Mouse (Mus musculus): ENCODE measurements at regions not wholly inside any gene's neighbourhood (a gene's known extent, or its start where the extent isn't known, plus 50 kb on each side); places are given as distances from the start of the nearest gene placed in this dataset.

DNA sequence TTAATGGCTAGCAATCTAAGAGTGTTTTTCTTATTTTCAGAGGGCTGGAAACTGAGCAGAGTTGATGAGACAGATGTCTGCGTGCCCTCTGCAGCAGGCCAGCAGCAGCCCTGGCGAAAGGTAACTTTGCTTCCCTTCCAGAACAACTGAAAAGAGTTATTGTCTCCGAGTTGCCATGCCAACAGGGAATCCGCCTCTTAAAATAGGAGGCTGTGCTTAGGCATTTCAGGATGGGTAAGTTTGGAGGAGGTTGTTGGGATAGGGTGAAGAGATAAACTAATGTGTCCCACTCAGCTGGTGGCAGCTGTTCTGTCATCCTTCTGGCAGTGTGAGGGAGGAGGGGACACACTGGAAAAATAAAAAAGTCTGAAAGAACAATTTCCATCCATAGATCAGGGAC is 100.6 kb upstream of the Sertad2 start:
- Histone ChIP-seq H3K4me1 (replicated peaks) (peaks cover 12% of the 10 kb centered on the region), H3K9me3 (no peaks in the 10 kb centered on the region), H3K4me3 (no peak overlapping the region), H3K36me3 (no peaks in the 10 kb centered on the region), H3K27ac (replicated peaks) (no peak overlapping the region), H3K9ac (no peak overlapping the region), H3K27me3 (no peaks in the 10 kb centered on the region), H3K4me2 (no peak overlapping the region)
- no peak for ATAC-seq (ENCODE audit: low FRiP score, low read depth)
- 22% methylated on average over 4 of the region's 4 CpGs for WGBS

DNA sequence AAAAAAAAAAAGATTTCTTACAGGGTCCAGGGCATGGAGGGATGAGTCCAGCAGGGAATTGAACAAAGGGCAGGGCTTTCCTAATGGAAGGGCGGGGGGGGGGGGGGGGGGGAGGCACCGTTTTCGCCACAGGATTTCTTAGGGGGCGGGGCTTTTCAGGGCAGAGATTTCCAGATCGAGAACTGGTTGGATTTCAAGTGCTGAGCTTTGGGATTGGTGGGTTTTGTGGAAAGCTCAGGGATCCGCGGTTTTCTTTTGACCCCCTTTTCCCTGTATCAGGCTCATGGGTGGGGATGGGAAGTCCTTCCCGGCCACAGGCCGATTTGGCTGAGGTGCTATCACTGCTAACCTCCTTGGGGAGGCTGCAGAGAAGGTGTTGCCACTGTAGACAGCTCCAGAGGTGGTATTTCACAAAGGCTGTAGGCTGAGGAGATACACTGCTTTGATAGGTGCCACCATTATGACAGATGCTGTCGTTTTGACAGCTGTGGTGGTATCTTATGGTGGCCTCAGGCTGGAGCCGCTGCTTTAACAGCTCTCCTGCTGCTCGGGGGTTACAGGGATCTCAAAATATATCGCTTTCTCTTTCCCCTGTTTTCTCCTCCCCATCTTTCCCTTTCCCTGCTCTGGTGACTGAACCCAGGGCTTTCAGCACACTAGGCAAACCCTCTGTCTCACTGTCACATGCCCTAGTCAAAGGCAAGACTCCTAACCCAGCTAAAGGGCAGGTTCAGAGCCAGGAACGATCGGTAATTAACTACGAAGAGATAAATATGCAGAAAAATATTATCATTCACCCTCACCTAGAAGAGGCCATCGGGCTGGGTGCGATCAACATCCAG is 97.8 kb upstream of the Sertad2 start:
- Histone ChIP-seq H3K9ac (peak overlapping the region; percentile 32; the same call in 1 of the 2 replicates), H3K27ac (replicated peaks) (no peak overlapping the region), H3K27me3 (no peaks in the 10 kb centered on the region), H3K4me2 (peak overlapping the region; percentile 57), H3K9me3 (no peaks in the 10 kb centered on the region), H3K4me3 (peak overlapping the region; percentile 26), H3K36me3 (no peaks in the 10 kb centered on the region), H3K4me1 (replicated peaks) (peaks cover 12% of the 10 kb centered on the region)
- ATAC-seq (ENCODE audit: low FRiP score, low read depth) = no peak; the same call in 1 of the 2 replicates
- 13% methylated on average over 16 of the region's 18 CpGs for WGBS

DNA sequence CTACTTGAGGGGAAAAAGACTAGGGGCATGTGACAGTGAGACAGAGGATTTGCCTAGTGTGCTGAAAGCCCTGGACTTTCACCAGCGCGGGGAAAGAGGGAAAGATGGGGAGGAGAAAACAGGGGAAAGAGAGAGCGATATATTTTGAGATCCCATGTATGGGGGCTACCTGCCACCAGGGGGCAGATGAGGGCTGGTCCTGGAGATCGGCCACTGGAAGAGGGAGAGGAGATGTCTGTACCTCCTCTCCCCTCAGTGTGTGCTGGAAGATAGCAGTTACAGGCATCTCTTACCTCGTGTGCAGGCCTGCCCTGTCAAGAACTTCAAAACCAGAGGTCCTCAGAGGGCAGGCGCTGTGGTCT is 97.2 kb upstream of the Sertad2 start:
- no peaks in the 10 kb centered on the region for H3K9me3 ChIP-seq
- WGBS = under 1% methylated on average over 6 of the region's 6 CpGs
- peak overlapping the region; percentile 32; the same call in 1 of the 2 replicates for H3K9ac ChIP-seq
- no peak overlapping the region for H3K27ac ChIP-seq (replicated peaks)
- H3K36me3 ChIP-seq = no peaks in the 10 kb centered on the region
- peaks cover 12% of the 10 kb centered on the region for H3K4me1 ChIP-seq (replicated peaks)
- peak overlapping the region; percentile 26 for H3K4me3 ChIP-seq
- peak; percentile 87 for ATAC-seq (ENCODE audit: low FRiP score, low read depth)
- no peaks in the 10 kb centered on the region for H3K27me3 ChIP-seq
- peak overlapping the region; percentile 57 for H3K4me2 ChIP-seq

DNA sequence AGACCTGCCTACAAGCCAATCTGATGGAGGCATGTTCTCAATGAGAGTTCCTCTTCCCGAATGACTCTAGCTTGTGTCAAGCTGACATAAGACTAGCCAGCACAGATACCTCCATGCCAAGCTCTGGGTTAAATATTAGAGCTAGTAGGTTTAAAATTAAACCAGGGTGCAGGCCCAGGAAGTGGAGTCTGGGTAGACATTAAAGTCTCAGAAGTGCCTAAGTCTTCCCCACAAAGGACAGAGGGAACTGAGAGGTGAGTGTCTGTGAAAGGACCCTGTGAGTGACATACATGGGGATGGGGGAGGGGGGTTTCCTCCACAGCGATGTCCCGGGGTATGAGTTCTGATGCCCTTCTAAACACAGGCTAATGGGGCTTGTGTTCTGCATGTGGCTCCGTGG is 90.2 kb upstream of the Sertad2 start:
- H3K27me3 ChIP-seq = no peaks in the 10 kb centered on the region
- no peaks in the 10 kb centered on the region for H3K9me3 ChIP-seq
- H3K9ac ChIP-seq = no peak overlapping the region
- no peak overlapping the region for H3K4me3 ChIP-seq
- H3K36me3 ChIP-seq = no peaks in the 10 kb centered on the region
- no peak for ATAC-seq (ENCODE audit: low FRiP score, low read depth)
- no peak overlapping the region for H3K27ac ChIP-seq (replicated peaks)
- 75% methylated on average over 4 of the region's 4 CpGs for WGBS
- no peak overlapping the region for H3K4me2 ChIP-seq
- peaks cover 16% of the 10 kb centered on the region for H3K4me1 ChIP-seq (replicated peaks)

DNA sequence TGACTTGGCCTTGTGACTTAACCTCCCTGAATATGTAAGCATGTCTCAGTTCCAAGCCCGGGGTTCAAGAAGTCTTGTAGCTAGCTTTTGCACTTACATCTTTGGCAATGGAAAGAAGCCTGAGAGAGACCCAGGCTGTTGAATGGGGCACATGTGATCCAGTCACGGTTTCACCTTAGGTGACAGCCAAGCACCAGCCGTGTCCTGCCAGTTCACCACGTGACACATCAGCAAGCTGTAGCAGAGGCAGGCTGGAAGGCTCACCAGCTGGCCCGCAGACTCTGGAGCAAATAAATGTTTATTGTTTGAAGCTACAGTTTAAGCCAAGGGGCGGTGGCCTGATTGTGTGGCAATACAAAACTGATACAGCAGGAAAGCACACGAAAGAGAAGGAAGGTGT is 89.3 kb upstream of the Sertad2 start:
- H3K4me2 ChIP-seq = no peak overlapping the region
- no peaks in the 10 kb centered on the region for H3K36me3 ChIP-seq
- H3K4me3 ChIP-seq = no peak overlapping the region
- H3K9ac ChIP-seq = no peak overlapping the region
- no peak for ATAC-seq (ENCODE audit: low FRiP score, low read depth)
- no peaks in the 10 kb centered on the region for H3K27me3 ChIP-seq
- no peaks in the 10 kb centered on the region for H3K9me3 ChIP-seq
- no peak overlapping the region for H3K27ac ChIP-seq (replicated peaks)
- H3K4me1 ChIP-seq (replicated peaks) = peaks cover 16% of the 10 kb centered on the region
- WGBS = 80% methylated on average over 7 of the region's 7 CpGs

DNA sequence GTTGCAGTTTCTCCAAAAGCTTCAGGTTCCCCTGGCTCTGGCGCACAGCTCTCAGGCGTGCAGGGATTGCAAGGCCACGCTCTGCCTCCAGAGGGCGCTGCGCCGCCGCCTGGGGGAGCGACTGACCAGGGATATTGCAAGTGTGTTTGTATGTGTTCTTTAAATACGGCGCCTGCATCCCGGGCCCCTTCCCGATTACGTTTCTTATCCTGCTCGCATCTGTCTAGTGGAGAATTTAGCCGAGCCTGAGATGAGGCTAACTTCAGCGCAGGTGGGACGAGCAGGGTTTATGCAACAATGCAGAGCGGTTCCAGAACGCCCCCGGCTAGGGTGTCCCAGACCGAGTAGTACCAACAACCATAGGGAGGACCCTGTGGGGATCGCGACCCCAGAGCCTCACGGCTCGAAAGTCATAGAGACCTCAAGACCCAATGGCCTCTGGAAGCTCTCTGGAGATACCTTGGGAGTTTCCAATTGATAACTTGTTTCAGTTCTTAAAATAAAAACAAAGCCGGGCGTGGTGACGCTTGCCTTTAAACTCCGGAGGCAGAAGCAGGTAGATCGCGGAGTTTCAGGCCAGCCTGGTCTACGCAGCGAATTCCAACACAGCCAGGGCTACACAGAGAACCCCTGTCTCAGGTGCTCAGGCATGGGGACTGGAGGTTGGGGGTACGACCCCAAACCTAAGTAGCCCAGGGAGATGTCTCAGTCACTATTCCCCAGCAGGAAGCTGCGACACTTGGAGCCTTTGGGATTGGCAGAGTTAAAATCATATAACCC is 87.8 kb upstream of the Sertad2 start:
- H3K27me3 ChIP-seq = no peaks in the 10 kb centered on the region
- H3K4me3 ChIP-seq = peak overlapping the region; percentile 50
- H3K9ac ChIP-seq = peak overlapping the region; percentile 39
- H3K4me2 ChIP-seq = peak overlapping the region; percentile 92
- H3K4me1 ChIP-seq (replicated peaks) = peaks cover 22% of the 10 kb centered on the region
- H3K36me3 ChIP-seq = no peaks in the 10 kb centered on the region
- peak; percentile 85 for ATAC-seq (ENCODE audit: low FRiP score, low read depth)
- under 1% methylated on average over 35 of the region's 35 CpGs for WGBS
- 0 out of 2 replicates have a peak overlapping the region, but pooled peaks have one; percentile 10 for H3K27ac ChIP-seq (replicated peaks)
- H3K9me3 ChIP-seq = no peaks in the 10 kb centered on the region

DNA sequence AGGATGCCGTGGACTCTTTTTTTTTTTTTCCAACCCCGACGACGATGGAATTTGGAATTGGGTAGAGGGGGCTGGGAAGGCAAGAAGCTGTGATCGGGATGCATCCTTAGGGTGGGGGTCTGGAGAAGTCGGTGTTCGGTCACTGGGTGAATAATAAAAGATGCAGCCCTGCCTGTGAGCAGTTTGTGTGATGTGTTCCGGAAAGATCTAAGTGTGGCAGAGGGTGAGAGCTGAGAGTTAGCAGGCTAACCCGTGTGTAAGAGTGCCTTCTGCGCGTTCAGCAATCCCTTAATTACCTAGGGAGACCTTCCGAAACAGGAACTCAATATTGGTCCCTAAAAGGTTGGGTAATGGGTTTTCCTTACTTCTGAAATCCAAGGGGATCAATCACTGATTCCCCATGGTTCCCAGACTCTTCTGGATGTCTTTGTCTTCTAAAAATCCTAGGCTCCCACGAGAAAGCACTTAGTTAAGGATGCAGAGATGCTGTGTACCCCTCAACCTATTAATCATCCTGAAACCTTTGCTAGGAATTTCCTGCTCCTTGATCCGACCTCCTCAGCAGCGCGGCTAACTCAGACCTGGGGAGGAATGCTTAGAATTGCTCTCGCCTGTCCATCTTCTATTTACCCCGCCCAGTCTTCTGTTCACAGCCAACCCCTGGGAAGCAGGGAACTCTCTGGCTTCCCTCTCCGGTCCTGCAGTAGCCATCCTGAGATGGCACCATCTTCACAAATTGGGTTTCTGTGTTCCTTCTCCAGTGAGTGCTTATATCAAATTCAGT is 87.0 kb upstream of the Sertad2 start:
- no peaks in the 10 kb centered on the region for H3K36me3 ChIP-seq
- H3K27me3 ChIP-seq = no peaks in the 10 kb centered on the region
- H3K9me3 ChIP-seq = no peaks in the 10 kb centered on the region
- peak overlapping the region; percentile 92 for H3K4me2 ChIP-seq
- H3K27ac ChIP-seq (replicated peaks) = 0 out of 2 replicates have a peak overlapping the region, but pooled peaks have one; percentile 22
- peak overlapping the region; percentile 39 for H3K9ac ChIP-seq
- peak; percentile 66; the same call in 1 of the 2 replicates for ATAC-seq (ENCODE audit: low FRiP score, low read depth)
- WGBS = 1% methylated on average over 19 of the region's 19 CpGs
- peak overlapping the region; percentile 50 for H3K4me3 ChIP-seq
- peaks cover 24% of the 10 kb centered on the region for H3K4me1 ChIP-seq (replicated peaks)

DNA sequence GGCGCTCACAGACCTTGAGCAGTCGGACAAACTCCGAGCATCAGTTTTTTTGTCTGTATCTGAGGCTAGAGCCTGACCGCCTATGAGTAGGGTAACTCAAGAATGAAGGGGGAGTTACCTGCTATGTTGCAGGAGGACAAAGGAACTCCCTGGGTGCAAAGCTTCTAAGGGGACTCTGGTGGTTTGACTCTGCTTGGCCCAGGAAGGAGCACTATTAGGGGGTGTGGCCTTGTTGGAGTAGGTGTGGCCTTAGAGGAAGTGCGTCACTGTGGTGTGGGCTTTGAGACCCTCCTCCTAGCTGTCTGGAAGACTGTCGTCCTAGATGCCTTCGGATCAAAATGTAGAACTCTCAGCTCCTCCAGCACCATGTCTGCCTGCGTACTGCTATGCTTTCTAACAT is 83.9 kb upstream of the Sertad2 start:
- Histone ChIP-seq H3K9me3 (no peaks in the 10 kb centered on the region), H3K36me3 (no peaks in the 10 kb centered on the region), H3K4me2 (no peak overlapping the region), H3K4me3 (no peak overlapping the region), H3K9ac (no peak overlapping the region), H3K27me3 (no peaks in the 10 kb centered on the region), H3K27ac (replicated peaks) (no peak overlapping the region), H3K4me1 (replicated peaks) (peaks cover 24% of the 10 kb centered on the region)
- WGBS = 89% methylated on average over 8 of the region's 8 CpGs
- no peak for ATAC-seq (ENCODE audit: low FRiP score, low read depth)

DNA sequence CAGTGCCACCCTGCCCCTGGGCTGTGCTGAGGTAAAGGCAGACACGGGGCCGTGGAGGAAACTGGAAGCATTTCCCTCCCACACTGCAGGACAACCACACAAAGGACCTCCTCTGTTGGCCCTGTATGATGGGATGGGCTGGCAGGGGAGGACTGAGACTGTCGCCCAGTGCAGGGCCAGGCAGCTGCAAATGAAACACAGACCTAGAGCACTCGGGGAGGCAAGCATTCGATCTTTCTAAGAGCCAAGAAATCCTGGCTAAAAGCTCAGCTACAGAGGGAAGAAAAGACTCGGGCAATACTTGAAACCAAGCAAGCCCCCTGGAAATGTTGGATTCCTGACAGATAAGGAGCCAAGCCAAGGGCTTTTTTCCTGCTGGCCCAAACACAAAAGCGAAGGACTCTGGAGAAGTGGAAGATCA is 82.5 kb upstream of the Sertad2 start:
- peaks cover 18% of the 10 kb centered on the region for H3K4me1 ChIP-seq (replicated peaks)
- no peaks in the 10 kb centered on the region for H3K9me3 ChIP-seq
- H3K27ac ChIP-seq (replicated peaks) = peak overlapping the region; percentile 73
- H3K9ac ChIP-seq = no peak overlapping the region
- no peak overlapping the region for H3K4me2 ChIP-seq
- peak; percentile 71 for ATAC-seq (ENCODE audit: low FRiP score, low read depth)
- no peak overlapping the region for H3K4me3 ChIP-seq
- WGBS = 47% methylated on average over 7 of the region's 7 CpGs
- no peaks in the 10 kb centered on the region for H3K36me3 ChIP-seq
- H3K27me3 ChIP-seq = no peaks in the 10 kb centered on the region

DNA sequence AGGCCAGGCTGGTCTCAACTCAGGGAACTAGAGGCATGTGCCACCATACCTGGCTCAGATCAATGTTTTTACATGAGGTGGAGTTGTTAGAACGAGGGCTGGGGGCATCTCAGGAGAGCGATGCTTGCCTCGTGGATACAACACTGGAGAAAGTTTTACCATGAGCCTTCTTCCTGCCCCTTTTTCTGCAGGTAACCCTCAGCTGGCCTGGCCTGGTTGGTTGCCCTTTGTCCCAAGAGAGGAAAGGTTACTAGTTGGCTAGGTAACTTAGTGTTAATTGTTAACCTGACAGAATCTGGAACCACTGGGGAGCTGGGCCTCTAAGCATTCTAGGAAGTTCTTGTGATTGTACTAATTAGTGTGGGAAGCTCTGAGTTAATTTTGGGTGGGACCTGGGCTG is 81.0 kb upstream of the Sertad2 start:
- Histone ChIP-seq H3K9ac (no peak overlapping the region), H3K27me3 (no peaks in the 10 kb centered on the region), H3K4me1 (replicated peaks) (0 out of 2 replicates have a peak, but pooled peaks cover 7% of the 10 kb centered on the region), H3K27ac (replicated peaks) (no peak overlapping the region), H3K36me3 (no peaks in the 10 kb centered on the region), H3K4me3 (no peak overlapping the region), H3K4me2 (no peak overlapping the region), H3K9me3 (no peaks in the 10 kb centered on the region)
- no peak for ATAC-seq (ENCODE audit: low FRiP score, low read depth)
- 85% methylated on average over 3 of the region's 3 CpGs for WGBS

DNA sequence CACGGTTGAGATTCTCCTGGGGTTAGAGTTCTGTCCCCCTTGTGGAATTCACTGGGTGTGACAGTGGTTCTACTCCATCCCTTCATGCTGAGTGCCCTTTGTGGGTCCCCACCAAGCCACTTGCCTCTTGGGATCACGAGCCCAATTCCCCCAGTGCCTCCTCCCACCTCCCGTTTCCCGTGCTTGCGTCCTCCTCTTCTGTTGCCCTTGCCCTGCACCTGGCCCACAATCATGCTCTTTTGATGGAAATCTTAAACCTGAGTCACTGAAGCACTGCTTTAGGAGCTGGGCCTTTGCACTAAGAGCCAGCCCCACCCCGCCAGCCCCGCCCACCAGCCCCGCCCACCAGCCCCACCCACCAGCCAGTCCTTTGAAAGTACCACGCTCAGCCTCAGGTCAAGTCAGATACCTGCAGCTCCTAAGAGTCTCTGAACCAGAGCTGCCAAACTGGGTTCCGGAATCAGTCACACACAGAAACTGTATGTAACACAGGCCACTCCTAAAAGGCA is 79.8 kb upstream of the Sertad2 start:
- Histone ChIP-seq H3K4me3 (no peak overlapping the region), H3K27me3 (no peaks in the 10 kb centered on the region), H3K4me2 (no peak overlapping the region), H3K9ac (no peak overlapping the region), H3K4me1 (replicated peaks) (0 out of 2 replicates have a peak, but pooled peaks cover 7% of the 10 kb centered on the region), H3K9me3 (no peaks in the 10 kb centered on the region), H3K36me3 (no peaks in the 10 kb centered on the region), H3K27ac (replicated peaks) (no peak overlapping the region)
- 27% methylated on average over 10 of the region's 10 CpGs for WGBS
- no peak for ATAC-seq (ENCODE audit: low FRiP score, low read depth)
